Mouse (Mus musculus) mature B cell (primary cell): Measurements from ENCODE around the gene Hoxc5.

Experiments used
- in situ Hi-C: fragments of 300-500 bp; cut with MboI; formaldehyde crosslinking; loops from 2 replicates; pipeline ENCODE4 v1.14.3; 2019

The Hoxc5 gene

DNA sequence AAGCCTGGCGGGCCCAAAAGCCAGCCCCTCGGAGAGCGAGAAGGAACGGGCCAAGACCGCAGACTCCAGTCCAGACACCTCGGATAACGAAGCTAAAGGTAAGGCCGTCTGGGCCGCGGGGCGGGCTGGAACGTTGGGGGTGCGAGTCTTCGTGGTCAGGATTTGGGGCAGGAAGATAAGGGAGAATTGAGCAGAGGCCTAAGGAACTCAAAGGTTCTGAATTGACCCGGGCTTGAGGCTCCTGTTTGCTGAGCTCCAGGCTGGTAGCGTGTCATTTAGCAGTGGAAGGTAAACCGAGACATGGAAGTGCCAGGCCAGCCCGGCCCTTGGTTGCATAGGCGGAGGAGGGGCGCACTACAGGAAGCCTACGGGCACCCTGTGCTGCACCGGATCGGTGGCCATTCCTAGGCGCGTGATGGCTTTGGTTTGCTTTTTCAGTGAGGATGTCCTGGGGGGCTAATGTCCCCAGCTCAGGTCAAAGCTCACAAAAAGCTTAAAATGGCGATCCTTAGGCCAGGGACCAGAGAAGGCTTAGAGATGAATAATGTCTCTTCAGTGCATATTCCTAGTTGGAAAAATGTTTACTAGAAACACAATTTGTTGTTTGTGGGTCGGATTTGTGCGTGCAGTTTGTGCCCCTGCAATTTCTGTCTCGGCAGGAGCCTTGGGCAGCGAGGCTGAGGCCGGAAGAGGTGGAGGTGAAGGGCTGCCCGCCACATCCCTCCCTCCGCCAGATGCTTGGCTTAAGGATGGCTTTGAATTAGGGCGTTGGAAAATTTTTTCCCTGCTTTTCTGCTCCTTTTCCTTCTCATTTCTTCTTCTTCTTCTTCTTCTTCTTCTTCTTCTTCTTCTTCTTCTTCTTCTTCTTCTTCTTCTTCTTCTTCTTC is 511 bp downstream of the Hoxc5 start:
- in situ Hi-C loops = no loop called here

DNA sequence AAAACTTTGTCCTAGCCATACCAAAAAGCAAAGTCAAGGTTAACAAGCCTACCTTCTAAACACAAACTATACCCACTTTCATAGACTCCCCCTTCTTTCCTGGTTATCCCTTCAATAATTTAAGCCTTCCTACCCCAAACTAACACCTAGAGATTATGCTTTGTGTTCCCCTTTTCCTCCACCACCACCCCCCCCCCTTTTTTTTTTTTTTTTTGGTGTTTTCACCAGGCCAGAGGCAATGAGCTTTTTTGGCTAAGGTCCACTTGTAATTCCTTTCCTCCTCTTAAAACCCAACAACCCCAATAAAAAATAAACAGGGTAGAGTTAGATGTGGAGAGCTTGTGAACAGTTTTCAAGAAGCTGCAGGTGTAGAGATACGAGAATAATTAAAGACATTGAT is 2.1 kb downstream of the Hoxc5 start:
- in situ Hi-C loops = no loop called here

DNA sequence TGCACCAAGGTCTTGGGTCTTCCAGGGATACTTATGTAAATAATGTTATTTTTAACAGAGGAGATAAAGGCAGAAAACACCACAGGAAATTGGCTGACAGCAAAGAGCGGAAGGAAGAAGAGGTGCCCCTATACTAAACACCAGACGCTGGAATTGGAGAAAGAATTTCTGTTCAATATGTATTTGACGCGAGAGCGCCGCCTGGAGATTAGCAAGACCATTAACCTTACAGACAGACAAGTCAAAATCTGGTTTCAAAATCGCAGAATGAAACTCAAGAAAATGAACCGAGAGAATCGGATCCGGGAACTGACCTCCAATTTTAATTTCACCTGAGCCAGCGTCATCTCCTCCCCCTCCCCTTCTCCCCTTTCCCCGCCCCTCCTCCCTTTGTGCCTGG is 3.5 kb downstream of the Hoxc5 start:
- in situ Hi-C loops = no loop called here

DNA sequence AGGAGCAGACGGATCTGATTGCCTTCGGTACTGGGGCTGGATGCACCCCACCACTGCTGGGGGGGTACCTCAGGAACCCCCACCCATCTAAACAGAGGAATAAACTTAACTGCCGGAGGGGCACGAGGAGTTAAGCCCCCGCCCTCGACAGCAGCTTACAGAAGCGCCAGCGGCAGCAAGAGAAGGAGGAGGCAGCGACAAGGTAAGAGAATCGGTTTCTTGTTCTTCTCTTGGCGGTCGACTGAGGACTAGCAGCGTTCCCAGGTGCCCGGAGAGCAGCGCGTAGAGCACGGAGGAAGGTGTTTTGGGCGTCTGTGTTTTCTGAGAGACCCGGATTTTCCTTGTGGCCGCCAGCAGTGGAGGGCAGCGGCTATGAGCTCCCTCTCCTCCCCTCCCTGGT is 5.0 kb downstream of the Hoxc5 start:
- in situ Hi-C loops = no loop called here

DNA sequence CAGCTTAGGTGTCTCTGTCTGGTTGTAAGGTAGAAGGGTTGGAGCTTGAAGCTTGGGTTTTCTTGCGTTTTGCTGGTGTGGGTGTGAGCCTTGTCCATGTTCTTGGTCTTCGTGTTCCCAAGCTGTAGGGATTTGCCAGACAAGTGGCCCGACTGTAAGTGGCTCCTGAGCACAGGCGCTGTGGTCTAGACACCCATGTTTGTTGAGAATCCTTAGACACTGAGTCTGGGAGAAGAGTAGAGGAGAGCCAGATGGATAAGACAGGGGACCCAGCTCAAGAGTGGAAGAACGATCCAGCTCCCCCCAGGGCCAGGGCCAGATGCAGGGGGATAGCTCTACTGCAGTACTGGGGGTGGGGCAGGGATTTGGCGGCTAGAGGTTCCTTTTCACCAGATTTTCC is 5.5 kb downstream of the Hoxc5 start:
- in situ Hi-C loops = no loop called here

DNA sequence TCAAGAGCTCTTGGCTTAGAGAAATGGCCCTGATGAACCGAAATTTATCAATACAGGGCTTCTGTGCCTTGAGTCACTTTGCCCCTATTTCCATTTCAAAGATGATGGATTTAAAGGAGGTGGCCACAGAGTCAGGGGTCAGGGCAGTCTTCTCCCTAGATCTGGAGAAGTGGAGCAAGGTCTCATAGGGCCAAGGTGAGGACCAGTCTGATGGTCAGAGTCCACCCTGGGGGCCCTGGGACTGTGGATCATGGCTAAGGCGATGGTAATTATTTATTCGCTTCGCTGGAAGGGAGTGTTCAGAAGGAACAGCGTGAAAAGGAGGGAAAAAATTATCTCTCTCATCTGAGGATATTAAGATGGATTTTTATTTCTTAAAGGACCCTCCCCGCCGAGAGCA is 7.8 kb downstream of the Hoxc5 start:
- in situ Hi-C loops = loop anchor here (25.0 kb wide), 1 partner anchor 337 kb away; the partner anchor contains the start of gene Gpr84

DNA sequence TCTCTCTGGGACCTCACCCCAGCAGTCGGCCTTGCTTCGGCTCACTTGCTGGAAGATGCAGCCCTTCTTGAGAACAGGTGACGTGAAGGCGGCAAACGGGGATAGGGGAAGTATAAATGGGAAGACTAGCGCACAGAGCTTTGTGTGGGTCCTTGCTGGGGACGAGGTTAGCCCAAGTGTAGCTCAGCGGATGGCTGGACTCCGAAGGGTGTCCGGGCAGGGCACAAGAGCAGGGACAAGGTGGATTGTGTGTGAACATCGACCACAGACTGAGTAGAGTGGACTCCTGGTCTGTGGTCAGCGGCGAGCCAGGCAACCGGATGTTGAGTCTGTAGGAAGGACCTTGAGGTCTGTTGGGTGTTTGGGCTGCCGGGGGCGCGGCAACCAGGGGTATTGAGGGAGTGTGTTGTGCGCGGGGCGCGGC is 8.5 kb downstream of the Hoxc5 start:
- in situ Hi-C loops = loop anchor here (25.0 kb wide), 1 partner anchor 337 kb away; the partner anchor contains the start of gene Gpr84

DNA sequence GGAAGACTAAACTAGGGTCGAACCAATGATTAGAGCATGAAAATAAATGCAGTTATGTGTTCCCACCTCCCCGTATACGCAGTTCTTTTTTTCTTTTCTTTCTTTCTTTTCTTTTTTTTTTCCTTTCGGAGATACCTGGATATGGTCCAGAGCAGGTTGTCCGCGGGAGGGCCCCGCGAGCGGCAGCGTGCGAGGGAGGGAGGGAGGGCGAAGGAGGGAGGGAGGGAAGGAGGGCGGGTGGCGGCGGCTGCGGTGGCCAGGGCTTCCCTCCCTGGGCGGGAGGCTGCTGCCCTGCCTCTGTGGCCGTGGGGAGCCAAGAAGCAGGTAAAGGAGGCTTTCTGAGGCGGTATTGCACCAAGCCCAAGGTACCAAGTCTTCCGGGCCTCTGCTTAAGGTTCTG is 8.9 kb downstream of the Hoxc5 start, which contains the start of gene Hoxc9:
Gene Hoxc9, plus strand, starts transcription at position 269 of the 400 bp plus-strand sequence.
- in situ Hi-C loops = loop anchor here (25.0 kb wide), 1 partner anchor 336 kb away; the partner anchor contains the start of gene Gpr84

DNA sequence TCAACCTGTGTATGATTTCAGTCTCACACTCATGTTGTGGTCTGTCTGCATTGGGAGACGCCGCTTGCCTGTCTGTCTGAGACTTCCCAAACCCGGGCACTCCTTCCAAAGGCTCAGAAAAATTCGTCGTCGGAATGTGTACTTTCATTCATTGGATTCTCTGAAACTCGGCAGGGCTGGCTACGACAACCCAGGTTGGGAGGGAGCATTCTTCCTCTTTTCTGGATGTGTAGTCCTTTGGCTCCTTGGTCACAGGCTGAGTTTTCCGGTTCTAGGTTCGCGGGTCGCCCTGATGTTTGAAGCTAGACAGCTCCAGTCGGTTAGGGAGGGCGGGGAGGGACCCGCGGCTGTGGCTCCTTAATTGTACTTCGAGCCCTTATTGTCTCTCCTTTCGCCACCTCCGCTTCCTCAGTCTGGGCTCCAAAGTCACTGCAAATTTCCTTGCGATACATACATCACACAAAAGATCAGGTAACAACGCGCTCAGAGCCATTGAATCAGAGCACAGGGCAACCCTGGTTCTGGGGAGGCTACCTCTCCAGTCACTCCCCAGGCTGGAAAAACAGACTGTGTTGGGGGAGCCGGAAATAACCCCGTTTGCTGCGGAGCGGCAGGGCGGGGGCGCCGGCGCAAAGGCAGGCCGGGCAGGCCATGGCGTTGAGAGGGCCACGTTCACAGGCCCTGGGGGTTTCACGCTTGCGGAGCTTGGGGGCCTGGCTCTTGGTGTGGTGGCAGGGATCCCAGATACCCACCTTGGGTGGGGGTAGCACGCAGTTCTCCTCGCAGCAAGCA is 9.6 kb downstream of the Hoxc5 start:
- in situ Hi-C loops = loop anchor here (25.0 kb wide), 1 partner anchor 335 kb away; the partner anchor contains the start of gene Gpr84

DNA sequence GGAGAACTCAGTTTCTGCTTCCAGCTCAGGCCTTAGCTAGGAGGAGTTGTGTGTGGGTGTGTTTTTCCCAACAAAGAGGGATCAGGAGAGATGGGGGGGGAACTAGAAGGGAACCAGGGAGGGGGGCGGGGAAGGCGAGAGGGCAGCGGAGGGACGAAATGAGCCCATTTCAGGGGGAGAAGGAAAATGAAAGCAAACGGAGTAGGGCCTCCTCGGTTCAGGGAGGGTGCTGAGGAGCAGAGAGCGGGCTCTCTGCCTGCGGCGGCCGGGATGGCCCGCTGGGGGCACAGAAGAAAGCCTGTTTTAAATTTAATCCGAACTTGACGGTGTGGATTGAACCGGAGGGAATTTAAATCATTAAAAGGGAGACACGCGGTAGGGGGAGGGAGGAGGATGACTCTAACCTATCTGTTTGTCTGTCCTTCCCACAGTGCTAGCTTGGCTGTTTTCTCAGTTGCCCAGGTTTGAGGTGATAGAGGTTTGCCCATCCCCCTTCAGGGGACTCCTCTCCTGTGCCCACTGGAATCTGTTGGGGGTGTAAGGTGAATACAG is 10.3 kb downstream of the Hoxc5 start:
- in situ Hi-C loops = loop anchor here (25.0 kb wide), 1 partner anchor 335 kb away; the partner anchor contains the start of gene Gpr84

DNA sequence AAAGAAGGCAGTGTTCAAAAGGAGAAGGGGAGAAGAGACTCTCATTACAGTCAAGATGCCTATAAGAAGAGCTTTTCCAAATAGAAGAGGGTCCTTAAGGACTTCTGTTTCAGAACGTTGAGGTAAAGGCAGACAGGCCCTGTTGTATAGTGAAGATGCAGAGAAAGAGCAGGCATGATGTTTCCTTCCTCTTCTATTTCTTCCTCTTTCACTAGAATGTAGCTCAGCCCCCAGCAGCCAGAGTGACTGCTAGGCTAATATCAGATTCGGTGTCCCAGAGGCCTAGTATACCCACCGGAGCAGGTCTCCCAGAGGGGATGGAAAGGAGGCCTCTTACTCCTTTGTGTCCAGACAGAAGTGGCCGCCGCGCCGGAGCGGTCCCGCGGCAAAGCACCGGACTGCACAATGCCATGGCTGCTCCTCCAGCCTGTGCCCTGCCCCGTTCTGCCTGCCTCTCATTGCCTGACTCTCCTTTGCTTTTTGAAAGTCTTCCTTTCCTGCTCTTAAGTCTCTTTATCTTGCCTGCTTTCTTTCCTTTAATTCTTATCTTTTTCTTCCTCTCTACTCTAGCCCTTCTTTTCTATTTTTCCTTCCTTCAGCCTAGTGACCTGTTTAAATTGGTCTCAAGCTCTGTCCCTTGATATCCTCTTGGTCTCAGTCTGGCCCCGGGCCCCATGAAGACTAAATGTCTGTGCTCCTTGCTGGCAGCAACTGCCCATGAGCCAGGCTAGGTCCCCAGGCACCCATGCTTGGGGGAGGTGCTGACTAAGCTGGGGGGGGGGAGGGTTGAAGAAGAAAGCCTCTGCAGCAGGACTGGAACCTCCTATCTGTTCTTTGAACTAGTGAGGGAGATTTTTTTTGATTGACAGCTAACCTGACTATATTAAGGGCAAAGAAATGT is 11.6 kb downstream of the Hoxc5 start:
- in situ Hi-C loops = loop anchor here (25.0 kb wide), 1 partner anchor 333 kb away; the partner anchor contains the start of gene Gpr84

DNA sequence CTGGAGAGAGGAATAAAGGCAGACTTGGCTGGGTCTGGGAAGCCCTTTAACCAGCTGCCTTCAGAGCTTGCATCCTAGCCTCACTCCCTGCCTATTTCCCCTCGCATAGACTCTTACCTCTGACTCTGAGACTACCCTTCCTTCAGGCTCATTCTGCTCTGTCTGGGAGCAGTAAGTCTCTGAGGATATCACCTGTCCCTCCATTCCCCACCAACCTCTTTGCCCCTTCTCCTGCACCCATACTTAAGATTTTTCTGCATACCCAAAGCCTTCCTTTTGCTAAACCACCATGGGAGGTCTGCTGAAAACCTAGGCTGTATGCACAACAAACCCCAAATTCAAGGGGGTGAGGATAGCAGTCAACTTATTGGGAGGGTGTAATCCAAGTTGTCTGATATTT is 12.7 kb downstream of the Hoxc5 start:
- in situ Hi-C loops = loop anchor here (10.0 to 25.0 kb wide), 2 partner anchors 195 to 332 kb away; partner anchors contain the start of gene Gpr84

DNA sequence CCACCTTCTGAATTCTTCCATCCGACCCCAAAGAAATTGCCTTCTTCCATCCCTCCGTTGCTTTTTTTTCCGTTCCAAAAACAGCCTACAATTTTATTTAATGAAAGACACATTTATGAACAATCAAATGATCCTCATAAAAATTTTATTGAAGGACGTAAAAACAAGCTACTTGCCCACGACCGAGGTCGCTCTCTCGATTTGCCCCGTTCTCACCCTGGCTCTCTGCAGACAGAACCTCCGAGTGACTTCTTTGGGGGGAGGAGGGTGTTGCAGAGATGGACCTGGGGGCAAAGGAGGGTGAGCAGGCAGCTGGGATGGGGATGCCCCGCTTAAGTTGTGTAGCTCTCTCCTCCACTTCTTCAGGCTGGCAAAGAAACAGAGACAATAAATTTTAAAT is 13.1 kb downstream of the Hoxc5 start:
- in situ Hi-C loops = loop anchor here (10.0 to 25.0 kb wide), 2 partner anchors 194 to 332 kb away; partner anchors contain the start of gene Gpr84

DNA sequence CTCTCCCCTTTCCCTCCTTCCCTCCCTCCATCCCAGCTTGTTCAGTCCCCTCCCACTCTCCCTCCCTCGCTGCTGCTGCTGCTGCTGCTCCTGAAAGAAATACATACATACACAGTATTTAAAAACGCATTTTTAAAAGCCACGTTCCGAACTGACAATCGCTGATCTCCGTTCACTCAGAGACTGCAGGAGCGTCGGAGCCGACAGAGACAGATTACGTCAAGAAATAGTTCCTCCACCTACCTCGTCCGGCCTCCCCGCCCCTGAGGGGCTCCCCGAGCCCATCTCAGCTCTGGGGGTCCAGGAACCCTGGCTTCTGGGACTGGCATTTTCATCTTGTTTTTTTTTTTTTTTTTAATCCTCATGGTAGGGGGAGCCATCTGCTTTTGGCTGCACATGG is 13.7 kb downstream of the Hoxc5 start:
- in situ Hi-C loops = loop anchor here (10.0 to 25.0 kb wide), 2 partner anchors 194 to 331 kb away; partner anchors contain the start of gene Gpr84

DNA sequence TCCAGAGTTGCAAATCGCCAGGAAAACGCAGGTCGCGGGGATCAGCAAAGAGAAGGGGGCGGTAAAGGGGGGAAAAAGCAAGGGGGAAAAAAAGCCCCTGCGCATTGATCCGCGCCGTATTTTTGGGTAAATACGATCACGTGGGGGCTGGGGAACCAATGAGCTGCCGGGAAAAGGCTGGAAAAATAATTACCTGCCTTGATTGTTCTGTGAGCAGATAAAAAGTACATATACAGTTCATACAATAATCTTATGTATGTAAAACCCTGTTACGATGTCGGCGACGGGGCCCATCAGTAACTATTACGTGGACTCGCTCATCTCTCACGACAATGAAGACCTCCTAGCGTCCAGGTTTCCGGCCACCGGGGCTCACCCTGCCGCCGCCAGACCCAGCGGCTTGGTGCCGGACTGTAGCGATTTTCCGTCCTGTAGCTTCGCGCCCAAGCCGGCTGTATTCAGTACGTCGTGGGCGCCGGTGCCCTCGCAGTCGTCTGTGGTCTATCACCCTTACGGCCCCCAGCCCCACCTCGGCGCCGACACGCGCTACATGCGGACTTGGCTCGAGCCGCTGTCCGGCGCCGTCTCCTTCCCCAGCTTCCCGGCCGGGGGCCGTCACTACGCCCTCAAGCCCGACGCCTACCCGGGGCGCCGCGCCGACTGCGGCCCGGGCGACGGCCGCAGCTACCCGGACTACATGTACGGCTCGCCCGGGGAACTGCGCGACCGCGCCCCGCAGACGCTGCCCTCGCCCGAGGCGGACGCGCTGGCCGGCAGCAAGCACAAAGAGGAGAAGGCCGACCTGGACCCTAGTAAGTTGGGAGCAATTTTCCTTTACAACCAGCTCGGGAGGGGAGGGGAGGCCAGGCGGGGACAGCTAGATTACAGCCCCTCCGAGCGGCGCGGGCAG is 14.4 kb downstream of the Hoxc5 start:
- in situ Hi-C loops = loop anchor here (10.0 to 25.0 kb wide), 2 partner anchors 193 to 331 kb away; partner anchors contain the start of gene Gpr84

DNA sequence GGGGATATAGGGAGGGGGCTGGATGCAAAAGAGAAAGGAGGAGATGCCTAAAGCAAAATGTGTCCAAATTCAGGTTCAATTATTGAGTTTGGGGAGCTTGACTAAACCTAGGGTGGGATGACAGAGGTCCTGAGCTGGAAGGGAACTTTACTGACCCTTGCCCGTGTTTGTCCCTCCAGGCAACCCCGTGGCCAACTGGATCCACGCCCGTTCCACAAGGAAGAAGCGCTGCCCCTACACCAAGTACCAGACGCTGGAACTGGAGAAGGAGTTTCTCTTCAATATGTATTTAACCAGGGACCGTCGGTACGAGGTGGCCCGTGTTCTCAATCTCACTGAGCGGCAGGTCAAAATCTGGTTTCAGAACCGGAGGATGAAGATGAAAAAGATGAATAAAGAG is 16.5 kb downstream of the Hoxc5 start:
- in situ Hi-C loops = loop anchor here (10.0 to 25.0 kb wide), 2 partner anchors 191 to 329 kb away; partner anchors contain the start of gene Gpr84

DNA sequence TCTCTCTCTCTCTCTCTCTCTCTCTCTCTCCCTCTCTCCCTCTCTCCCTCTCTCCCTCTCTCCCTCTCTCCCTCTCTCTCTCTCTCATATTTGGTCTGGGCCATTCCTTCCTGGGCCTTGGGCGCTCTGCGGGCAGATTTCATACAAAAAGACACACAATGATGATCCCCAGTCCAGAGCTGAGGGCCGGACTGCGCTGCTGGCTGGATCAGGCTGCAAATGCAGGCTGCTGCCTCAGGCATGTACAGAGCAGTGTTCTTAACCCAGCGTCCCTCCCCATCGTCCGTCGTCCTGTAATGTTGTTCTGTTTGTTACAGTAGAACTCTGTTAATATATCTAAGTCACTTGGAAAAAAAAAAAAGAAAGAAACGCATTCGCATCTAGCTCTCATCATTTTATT is 17.3 kb downstream of the Hoxc5 start:
- in situ Hi-C loops = loop anchor here (10.0 to 25.0 kb wide), 2 partner anchors 190 to 328 kb away; partner anchors contain the start of gene Gpr84

DNA sequence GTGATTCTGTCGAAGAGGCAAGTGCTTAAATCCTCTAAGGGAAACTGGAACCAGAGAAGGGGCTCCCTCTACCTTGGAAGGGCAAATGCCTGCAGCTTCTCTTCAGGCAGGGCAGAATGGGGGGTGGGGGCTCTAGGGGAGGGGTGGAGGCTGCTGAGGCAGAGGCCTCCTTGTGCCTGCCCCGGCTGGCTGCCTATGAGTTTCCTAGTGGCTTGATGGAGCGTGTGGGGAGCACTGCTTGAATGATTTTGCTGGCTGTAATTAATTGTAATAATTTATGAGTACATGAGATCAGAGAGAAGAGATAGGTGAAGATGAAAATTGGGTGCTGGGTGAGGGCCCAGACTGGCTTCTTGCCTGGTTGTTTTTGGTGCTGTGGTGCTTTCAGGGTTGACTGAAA is 17.7 kb downstream of the Hoxc5 start:
- in situ Hi-C loops = loop anchor here (10.0 to 25.0 kb wide), 2 partner anchors 190 to 327 kb away; partner anchors contain the start of gene Gpr84
